Mouse (Mus musculus): ENCODE data around the gene Gchfr.

The Gchfr gene

DNA sequence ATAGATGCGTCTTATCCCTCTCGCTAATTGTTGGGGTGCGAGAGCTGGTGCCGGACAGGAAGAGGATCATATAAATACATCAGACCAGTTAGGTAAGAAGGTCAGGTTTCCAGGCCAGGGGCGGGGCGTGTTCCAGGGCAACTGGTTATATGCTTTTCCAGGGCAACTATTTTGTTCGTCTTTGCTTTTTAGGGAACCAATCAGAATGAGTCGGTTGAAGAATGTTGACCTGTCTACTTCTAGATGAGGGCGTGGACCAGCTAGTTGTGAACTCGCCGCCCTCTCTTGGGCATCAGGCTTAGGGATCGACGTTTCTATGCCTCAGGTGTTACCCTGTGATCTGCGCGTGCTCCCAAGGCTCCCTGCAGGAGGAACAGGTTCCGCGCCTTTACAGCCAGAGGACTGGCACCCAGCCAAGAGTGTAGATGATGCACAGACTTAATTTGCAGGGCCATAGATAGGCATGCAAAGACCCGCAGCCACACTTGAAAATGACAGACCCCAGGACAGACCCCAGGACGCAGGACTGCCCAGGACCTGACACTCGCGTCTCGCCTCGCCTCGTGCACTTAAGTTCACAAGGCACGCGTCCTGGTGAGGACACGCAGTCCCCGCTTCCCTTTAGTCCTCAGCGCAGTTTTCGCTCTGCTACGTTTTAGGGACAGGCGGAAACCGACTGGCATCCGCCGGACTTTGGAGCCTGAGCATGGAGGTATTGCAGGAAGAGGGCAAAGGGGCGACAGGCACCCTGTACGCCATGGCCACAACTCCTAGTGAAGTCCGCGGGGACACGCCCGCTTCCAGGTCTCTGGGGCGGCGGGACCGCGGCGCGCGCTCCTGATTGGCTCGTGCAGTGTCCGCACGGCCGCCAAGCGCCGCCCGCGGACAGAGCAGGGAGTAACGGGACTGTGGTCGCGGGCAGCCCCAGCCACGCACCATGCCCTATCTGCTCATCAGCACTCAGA is at the start of gene Gchfr:
Gene Gchfr (plus strand): TSS at position 873 of the 965 bp plus-strand sequence.
- no peak for DNase-seq (ENCODE audit: low read depth)

DNA sequence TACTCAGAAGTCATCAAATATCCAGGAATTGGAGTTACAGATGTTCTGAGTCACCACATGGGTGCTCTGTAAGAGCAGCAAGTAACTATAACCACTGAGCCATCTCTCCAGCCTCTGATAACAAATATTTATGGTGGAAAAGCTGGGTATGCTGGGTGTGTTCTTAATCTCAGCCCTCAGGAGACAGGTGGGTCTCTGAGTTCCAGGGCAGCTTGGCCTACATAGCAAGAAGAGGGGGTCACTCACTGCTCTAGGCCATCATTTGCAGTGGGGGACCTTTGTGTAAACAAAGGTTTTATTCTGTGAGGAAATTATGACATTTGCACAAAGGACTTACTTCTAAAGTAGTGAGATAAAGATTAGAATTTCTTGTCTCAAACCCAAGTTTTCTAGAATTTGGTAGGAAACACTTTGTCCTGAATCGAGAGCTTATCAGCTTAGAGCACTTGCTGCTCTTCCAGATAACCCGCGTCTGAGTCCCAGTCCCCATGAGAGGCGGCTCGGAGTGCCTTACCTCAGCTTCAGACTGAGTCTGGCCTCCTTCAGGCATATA is 31.2 kb upstream of the Gchfr start:
- peak; percentile 29 for DNase-seq (ENCODE audit: low read depth)

DNA sequence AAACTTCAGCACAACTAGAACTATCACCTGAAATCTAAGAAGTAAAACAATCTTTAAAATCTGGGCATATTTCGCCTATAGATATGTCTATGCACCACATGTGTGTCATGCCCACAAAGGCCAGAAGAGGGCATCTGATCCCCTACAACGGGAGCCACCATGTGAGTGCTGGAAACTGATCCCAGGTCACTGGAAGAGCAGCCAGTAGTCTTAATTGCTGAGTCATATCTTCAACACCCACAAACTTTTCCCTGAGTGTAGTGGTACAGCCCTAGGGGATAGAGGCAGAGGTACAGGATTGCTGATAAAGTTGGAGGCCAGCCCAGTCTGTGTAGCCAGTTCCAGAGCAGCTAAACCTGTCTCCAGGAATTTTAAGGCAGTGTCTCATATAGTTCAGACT is 22.4 kb upstream of the Gchfr start:
- DNase-seq (ENCODE audit: low read depth), result no peak

DNA sequence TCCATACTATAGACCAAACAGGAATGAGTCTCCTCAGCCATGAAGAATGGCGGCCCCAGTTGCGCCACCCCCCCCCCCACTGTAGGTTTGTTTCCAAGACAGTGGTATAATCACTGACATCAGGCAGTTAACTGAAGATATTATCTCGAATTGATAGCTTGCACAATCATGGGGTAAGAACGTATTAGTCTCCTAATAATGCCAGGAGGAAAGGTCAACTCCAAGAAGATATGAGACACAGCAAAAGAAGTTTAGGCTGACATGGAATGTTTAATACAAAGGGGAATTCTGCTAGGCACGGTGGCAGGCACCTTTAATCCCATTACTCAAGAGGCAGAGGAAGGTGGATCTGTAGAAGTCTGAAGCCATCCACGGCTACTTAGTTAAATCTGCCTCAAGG is 21.1 kb upstream of the Gchfr start:
- DNase-seq (ENCODE audit: low read depth), result no peak

DNA sequence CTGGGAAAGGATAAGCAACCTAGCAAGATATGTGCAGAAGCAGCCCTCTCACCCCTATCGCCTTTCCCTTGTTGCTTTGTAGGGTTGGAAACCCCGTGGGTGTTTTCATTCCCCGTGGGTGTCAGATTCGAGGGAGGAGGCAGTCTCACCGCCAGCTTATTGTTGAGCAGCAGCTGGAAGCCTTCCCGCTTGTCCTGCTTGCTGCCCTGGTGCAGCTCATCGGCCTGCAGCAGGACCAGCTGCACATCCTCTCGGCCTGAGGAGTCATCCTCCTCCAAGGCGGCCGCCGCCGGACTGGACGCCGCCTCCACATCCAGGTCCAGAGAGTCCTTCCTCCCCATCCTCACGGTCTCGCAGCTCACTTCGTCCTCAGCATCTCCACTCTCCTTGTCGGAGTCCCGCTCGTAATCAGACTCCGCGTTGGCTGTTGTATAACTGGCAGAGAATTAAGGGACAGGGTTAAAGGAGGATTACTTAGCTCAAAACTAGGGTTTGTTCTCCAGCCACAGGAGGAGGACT is 20.4 kb upstream of the Gchfr start:
- DNase-seq (ENCODE audit: low read depth), result no peak

DNA sequence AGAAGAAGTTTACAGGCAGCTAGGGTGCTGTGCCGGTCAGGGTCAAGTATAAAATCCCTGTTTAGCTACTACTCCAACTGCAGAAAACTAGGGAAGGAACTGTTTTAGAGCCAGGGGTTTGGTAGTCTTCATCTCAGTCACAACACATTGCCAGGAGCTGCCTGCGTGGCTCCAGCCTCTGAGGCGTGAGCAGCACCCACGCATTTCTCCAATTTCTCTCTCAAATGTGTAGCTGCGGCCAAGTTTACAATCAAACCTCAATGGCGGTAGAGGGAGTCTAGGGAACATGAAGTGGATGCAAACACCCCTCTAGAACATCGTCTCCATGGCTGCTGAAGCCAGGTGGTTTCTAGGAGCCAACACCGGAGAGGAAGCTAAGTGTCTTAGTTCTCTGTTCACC is 19.8 kb upstream of the Gchfr start:
- DNase-seq (ENCODE audit: low read depth), result no peak

DNA sequence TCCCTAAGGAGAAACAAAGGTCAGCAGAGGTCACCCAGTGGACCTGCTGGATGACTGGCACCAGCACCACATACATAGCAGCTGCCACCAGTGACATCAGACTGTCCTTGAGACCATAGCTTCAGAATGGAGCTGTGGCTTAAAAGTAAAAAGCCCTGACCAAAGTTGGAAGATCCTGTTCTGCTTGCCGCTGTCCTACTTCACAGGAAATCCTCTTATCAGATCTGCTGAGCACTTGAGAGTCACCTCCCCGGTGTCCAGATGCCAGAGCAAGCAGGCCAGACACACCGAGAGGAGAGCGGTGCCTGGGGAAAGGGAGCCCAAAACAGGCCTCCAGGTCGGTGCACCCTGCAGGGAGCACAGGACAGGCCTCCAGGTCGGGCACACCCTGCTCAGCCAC is 15.3 kb upstream of the Gchfr start:
- no peak for DNase-seq (ENCODE audit: low read depth)

DNA sequence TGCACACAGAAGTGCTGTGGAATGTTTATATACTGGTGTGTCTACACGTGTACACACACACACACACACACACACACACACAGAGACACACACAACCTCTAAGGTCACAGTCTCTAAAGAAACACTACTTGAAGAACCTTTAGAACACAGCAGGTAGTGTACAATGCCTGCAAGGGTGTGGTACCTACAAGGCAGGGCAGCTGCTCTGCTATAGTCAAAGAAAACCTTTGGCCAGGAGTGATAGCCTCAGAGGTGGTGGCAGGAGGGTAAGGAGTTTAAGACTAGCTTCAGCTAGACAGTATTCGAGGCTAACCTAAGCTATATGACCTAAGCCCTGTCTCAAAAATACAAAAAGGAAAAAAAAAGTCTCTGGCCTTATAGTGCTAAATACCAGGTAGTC is 12.9 kb upstream of the Gchfr start:
- no peak for DNase-seq (ENCODE audit: low read depth)

DNA sequence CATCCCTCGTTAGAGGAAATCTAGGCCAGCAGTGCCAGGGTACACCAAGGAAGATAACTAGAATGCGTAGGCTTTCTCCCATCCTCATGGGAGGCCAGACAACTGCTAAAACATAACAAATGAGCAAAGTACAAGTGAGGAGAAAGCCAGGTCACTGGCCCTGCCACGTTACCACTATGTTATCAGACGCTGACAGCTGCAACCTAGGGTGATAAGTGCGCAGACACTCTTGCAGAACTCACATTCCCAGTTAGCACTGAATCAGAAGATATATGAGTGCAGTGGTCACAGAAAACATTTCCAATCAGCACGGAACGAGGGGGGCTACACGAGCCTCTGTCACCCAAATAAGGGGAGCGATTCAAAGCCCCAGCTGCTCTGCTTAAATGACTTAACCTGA is 12.2 kb upstream of the Gchfr start:
- DNase-seq (ENCODE audit: low read depth), result peak; percentile 48

DNA sequence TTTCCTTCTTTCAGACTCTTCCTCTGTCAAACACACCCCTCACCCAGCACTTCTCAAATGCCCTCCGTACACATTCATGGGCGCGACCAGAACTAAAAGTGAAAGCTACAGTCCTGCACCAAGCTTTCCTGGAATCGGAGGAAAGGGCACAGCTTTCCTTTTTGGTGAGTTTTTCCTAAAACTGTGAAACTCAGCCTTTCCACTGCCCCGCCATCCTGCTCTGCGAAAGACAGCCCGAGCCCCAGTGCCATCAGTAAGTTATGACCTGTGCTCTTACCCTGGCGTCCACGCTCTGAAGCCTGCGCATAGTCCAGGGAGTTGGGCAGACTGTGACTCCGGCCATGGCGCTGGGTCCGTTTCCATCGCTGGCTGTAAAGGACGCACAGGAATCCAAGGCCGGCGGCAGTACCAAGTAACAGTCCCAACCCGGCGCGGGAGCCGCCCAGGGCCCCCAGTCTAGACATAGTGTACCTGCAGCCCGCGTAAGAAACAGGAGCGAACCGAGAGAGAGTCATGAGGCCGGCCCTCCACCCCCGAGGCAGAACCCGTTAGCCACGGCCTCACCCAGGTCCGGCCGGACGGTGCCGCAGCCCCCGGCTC is 11.4 kb upstream of the Gchfr start:
- no peak for DNase-seq (ENCODE audit: low read depth)

DNA sequence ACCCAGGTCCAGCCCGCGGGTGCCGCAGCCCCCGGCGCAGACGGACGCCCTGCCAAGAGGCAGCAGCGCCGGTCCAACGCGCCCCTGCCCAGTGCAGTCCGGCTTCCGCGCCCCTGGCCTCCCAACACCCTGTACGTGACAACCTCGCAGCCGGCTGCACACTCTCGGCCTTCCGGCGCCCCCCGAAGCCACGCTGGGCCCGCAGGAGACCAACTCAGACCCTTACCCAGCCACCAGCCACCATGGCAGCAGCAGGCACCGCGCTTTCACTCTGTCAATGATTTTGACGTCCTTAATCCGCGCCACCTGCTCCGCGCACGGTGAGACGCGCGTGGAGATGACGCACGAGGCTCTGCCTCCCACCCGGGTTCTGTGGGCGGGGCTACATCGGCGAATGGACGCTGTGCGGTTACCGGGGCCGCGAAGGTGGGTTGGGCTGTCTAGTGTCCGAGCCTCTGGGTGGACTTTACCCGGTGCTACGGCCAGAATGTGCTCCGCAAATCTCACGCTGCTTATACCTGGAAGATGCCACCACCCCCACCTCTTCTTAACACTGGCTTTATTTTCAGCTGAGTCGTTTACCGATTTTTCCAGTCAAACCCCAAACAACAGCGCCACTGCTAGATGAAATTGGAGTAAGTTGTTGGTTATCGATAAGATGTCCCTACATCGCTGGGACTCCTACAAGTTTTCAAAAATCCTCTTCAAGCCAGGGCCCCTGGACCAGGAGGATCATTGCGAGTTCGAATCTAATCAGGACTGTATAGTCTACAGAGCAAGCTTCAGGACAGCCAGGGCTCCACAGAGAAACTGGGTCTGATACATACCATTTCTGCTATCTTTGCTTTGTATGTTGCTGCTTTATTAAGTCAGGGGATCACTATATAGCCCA is 10.6 kb upstream of the Gchfr start, which contains the start of gene Rmdn3:
Gene Rmdn3 (minus strand): TSS at position 354 of the 892 bp plus-strand sequence.
- peak; percentile 95 for DNase-seq (ENCODE audit: low read depth)

DNA sequence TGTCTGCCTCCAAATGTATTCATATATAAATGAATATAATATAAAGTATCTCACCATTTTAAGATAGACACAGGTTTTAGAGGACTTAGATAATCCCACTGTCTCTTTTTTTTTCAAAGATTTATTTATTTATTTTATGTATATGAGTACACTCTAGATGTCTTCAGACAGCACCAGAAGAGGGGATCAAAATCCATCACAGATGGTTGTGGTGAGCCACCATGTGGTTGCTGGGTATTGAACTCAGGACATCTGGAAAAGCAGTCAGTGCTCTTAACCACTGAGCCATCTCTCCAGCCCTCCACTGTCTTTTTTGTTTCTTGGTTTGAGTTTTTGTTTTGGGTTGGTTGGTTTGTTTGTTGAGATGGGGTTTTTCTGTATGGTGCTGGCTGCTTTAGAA is 9.7 kb upstream of the Gchfr start:
- DNase-seq (ENCODE audit: low read depth), result no peak

DNA sequence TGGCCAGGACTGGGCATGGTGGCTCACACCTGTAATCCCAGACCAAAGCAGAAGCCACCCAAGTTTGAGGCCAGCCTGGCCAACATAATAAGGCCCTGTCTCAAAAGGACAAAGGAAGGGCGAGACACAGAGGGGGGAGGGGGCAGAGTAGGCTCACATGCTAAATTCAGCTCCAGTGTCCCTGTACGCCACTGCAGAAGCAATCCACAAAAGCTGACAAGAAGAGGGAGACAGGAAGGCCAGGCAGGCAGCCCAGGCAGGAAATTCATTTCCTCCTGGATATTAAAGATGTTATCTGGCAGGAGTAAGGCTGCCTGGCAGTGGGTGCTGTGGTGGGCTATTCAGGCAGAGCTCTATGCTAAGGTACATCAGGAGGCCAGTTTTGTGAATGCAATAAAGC is 6.3 kb upstream of the Gchfr start:
- no peak for DNase-seq (ENCODE audit: low read depth)

DNA sequence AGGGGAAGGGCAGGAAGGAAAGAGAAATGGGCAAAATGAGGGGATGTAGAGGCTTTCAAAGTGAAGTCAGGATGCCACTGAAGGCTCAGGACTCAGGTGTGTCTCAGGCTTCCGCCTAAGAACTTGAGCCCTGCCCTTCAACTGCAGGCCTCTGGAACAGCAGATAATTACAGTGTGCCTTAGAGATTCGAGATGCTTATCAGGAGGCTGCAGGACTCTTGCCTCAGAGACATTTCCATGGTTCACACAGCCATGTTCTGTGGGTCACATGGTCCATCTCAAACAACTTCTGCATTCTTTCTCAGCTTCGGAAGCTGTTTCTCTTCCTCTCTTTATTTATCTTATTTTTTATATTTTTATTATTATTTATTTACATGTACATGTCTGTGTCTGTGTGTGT is 4.4 kb upstream of the Gchfr start:
- no peak for DNase-seq (ENCODE audit: low read depth)

DNA sequence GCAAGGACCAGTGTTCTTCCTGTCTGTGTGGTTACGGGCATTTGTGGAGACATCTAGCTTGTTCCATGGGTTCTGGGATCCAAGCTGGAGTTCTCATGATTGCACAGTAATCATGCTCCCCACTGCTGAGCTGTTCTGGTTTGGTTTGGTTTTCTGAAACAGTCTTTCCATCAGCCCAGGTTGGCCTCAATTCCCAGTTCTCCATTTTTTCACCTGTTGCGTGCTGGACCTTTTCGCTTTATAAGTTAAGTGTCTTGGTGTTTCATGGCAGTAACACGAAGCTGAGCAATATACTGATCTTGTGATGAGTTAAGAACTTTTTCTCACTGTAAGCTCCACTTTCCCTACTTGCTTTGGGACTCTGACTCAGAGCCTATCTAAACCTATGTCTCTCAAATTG is 3.6 kb upstream of the Gchfr start:
- DNase-seq (ENCODE audit: low read depth), result no peak

DNA sequence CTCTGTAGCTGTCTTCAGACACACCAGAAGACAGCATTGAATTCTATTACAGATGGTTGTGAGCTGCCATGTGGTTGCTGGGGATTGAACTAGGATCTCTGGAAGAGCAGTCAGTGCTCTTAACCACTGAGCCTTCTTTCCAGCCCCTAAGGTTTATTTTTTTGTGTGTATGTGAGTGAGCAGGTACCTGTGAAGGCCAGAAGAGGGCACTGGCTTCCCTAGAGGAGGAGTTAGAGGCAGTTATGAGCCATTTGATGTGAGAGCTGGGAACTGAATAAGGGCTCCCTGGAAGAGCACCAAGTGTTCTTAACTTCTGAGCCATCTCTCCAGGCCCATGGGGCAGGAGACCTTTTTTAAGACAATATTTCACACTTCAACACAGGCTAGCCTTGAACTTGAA is 2.2 kb upstream of the Gchfr start:
- DNase-seq (ENCODE audit: low read depth), result no peak

DNA sequence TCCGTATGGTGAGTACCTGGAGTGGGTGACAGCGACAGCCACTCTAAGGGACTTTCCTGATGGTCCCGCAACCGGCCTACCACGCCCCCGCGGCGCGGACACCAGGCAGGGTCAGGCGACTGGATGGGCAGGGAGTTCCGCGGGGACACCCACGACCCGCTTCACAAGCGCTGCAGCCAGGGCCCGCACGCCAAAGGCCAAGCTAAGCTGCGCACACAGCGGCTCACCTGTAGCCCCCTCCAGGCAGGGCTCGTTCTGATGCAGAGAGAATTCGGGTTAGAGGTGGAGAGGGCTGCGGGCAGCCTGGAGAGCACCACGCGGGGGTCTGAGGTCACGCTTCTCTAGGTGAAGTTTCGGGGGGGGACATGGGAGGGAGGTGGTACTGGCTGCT is 288 bp downstream of the Gchfr start:
- no peak for DNase-seq (ENCODE audit: low read depth)

DNA sequence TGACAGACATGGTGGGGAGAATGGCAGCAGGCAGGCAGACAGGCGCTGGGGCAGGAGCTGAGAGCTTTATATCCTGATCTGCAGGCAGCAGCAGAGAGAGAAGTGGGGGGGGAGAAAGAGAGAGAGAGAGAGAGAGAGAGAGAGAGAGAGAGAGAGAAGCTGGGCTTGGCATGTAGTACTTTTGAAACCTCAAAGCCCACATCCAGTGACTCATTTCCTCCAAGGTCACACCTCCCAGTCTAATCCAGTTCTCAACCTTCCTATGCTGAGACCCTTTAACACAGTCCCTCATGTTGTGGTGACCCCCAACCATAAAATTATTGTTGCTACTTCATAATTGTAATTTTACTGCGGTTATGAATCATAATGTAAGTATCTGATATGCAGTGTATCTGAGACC is 2.7 kb downstream of the Gchfr start:
- DNase-seq (ENCODE audit: low read depth), result no peak

DNA sequence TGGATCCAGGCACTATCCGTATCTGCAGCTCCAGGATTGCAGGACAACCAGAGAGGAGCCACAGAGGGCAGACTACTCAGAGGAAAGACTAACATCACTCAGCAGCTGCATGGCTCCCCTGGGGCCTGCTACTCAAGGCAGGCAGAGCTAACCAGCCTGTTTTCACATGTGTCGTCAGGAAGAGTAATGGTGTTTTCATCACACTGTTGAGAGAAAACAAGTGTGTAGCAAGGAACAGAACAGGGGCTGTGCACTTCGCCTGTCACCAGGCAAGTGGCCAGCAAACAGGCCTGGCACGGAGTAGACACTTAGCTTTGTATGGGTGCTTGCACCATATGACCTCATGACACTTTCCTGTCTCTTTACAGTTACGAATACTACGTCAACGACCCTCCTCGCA is 4.0 kb downstream of the Gchfr start:
- DNase-seq (ENCODE audit: low read depth), result no peak

DNA sequence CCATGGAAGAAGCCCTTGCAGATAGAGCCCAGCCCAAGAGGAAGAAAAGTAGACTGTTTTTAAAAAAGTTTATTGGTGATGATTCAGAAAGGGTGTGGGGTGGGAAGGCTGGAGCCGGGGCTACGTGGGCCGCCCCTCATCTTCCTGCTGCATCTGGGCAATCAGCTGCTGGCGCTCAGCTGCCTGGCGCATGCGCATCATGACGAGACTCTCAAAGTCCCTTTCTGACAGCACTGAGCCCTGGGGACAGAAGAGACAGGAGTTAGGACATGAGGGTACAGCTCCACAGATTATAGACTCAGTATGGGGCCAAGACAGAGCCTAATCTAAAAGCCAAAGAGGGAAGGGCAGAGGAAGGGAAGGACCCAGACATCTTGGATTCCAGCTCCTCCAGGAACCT is 4.9 kb downstream of the Gchfr start:
- no peak for DNase-seq (ENCODE audit: low read depth)

DNA sequence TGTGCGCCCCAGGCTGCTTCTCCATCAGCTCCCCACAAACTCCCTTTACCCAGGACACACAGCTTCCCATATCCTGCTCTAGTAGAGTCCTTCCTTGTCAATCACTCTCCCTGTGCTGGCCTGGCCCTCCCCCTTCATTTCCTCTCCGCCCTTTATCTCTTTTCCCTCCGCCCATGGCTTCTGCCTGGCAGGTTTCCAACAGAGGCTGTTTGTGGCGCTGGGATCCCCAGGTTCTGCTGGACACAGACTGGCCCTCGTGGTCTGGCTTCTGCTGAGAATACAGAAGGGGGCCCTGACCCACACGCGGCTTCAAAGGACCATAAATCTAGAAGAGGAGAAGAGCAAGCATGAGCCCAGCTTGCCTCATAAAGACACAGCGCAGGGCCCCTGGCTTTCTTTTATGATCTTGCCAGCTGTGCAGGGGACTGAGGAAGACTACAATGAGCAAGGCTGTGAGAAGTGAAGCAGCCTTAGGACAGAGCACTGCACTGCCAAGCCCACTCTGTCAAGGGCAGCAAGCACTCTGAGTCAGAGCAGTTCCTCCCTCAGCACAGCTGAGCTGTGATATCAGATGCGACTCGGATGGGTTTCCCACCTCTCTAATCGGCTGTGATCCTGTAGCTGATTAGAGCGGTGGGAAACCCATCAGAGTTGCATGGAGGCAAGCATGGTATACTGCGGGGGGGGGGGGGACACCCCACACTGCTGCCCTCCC is 5.4 kb downstream of the Gchfr start:
- DNase-seq (ENCODE audit: low read depth), result no peak
